Mouse (Mus musculus) thymus, adult 2 months (tissue): Measurements from ENCODE around the gene Cpsf6.

Experiments
- CTCF ChIP-seq: fragments of 200-500 bp; IDR thresholded peaks from 2 replicates; pipeline ENCODE4 v1.5.1; 2012; ENCODE audit warnings: mild to moderate bottlenecking, control low read depth, low read length, moderate library complexity, borderline replicate concordance; ENCODE audit not compliant: control insufficient read depth, poor library complexity, insufficient read depth; ENCODE audit errors: extremely low read depth
- POLR2A ChIP-seq: fragments of 200-500 bp; IDR thresholded peaks from 2 replicates; pipeline ENCODE4 v1.6.1; 2012; ENCODE audit warnings: mild to moderate bottlenecking, low read length, control low read depth, moderate library complexity; ENCODE audit not compliant: control insufficient read depth, poor library complexity, insufficient read depth; ENCODE audit errors: extremely low read depth

DNA sequence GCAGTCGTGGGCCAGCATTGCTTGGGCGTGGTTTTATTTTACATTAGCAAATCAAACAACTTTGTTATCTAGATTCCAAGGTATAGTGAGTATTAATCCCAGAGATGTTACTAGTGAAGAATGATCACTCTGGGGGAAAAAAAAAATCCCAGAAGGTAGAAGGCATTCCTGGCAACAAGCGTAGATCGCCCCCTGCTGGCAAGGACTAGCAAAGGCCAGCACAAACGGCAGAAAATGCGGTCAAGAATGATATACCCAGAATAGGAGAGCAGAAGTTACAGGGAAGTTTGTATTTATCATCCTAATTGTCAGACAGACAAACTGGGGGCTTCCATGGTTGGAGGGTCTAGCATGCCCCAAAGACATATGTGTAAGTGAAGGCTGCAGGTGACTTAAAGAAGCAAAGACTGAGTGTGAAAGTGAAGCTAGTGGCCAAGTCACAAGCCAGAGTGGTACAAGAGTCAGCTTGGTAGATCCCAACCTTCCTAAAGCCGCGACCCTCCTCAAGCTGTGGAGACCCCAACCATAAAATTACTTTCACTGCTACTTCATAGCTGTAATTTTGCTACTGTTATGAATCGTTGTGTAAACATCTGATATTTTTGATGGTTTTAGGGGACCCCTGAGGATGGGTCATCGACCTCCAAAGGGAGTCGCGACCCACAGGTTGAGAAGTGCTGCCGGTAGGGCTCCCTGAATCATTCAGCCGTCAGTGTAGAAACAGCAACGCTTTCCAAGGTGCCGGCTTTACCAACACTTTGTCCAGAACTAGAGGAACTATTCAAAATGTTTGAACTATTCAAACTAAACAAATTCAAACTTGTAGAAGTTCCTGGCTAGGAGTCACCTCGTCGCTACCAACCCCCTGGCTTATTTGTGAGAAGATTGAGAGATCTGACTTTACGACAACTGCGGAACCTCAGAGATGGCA is 22.9 kb upstream of the Cpsf6 start:
- TF ChIP-seq CTCF (no peak), POLR2A (no peak)
